13 mouse cellular contexts compared by ENCODE assay signal in the genomic region with DNA sequence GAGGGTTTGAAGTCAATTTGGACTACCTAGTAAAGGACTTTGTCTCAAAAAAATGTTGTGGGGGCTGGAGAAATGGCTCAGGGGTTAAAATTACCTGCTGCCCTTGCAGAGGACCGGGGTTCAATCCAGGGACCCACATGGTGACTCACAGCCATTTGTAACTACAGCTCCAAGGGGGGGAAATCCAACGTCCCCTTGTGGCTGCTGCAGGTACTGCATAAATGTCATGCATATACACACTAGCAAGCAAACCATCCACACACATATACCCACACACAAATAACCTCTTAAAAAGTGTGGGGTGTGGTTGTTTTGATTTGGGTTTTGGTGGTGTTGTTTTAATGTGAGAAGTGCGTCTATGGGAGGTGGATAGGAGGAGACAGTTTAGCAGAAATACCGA. TPM values are rescaled to one million over a fixed set of nuclear protein-coding genes. Genes with fewer than 3 reads are reported as not detected.
DNase-seq lines count a peak whose midpoint lies in the region; ATAC-seq and TF ChIP-seq lines count a peak whose summit lies in the region.
"Had no signal": no experiment of that assay in that cellular context is flagged by ENCODE, and none has a peak within 500 bp of the region (broad histone marks: within the 10 kb centered on the region; RNA-seq: fewer than 3 reads in every experiment).

No protein-coding gene starts in this region.

- TF ChIP-seq CTCF in kidney, postnatal 0 days (IDR thresholded peaks at IDR 0.05; ENCODE audit: low read depth): peak; percentile 36
- peak; percentile 59 for TF ChIP-seq CTCF in lung, postnatal 0 days (IDR thresholded peaks at IDR 0.05)
- peak; percentile 37; the same call in 1 of the 2 replicates for TF ChIP-seq CTCF in G1E (IDR thresholded peaks at IDR 0.05; ENCODE audit: low read depth, low read length)

- H3K36me3 ChIP-seq in kidney, postnatal 0 days (ENCODE audit: insufficient read depth, low read length): no peaks in the 10 kb centered on the region
- no peaks in the 10 kb centered on the region for H3K36me3 ChIP-seq in lung, postnatal 0 days (ENCODE audit: insufficient read depth, low read length)
- H3K36me3 ChIP-seq in G1E (replicated peaks): no peaks in the 10 kb centered on the region
- H3K36me3 ChIP-seq: limb, embryonic 12.5 days had no signal

- H3K9me3 ChIP-seq in kidney, postnatal 0 days (replicated peaks; ENCODE audit: low read length): no peaks in the 10 kb centered on the region
- H3K9me3 ChIP-seq in lung, postnatal 0 days (ENCODE audit: low read length): no peaks in the 10 kb centered on the region
- H3K9me3 ChIP-seq in G1E (replicated peaks): no peaks in the 10 kb centered on the region
- H3K9me3 ChIP-seq: limb, embryonic 12.5 days had no signal

- 66% methylated on average over 4 of the region's 4 CpGs for WGBS in kidney, postnatal 0 days
- 59% methylated on average over 4 of the region's 4 CpGs for WGBS in lung, postnatal 0 days

- ATAC-seq in kidney, postnatal 0 days (replicated peaks; ENCODE audit: low FRiP score, low read depth): no peak
- ATAC-seq in lung, postnatal 0 days: no peak
- ATAC-seq in G1E (ENCODE audit: extremely low read depth, insufficient number of reproducible peaks, low FRiP score, poor library complexity, severe bottlenecking): no peak
- ATAC-seq: Patski had no signal

- no peak for TF ChIP-seq EP300 in lung, postnatal 0 days (IDR thresholded peaks at IDR 0.05)

- no peak for DNase-seq in kidney, postnatal 0 days (ENCODE audit: low spot score)
- DNase-seq in kidney, adult 9 months: no peak
- no peak for DNase-seq in lung, postnatal 0 days (ENCODE audit: low spot score)
- no peak for DNase-seq in lung, postnatal 10 days
- no peak for DNase-seq in G1E (ENCODE audit: low spot score)
- peak; percentile 27 for DNase-seq in naive thymus-derived CD4-positive, alpha-beta T cell, adult 2 months (ENCODE audit: low read depth)
- DNase-seq in frontal cortex, postnatal 10 days (ENCODE audit: low spot score in 2 of 2): no peak
- no peak for DNase-seq in right cerebral cortex, postnatal 4 days
- DNase-seq: thymus, postnatal 4 days had no signal

- no peaks in the 10 kb centered on the region for H3K4me1 ChIP-seq in kidney, postnatal 0 days (replicated peaks; ENCODE audit: insufficient read depth, low read length)
- no peaks in the 10 kb centered on the region; the same call in none of the 2 replicates for H3K4me1 ChIP-seq in lung, postnatal 0 days (ENCODE audit: insufficient read depth, low read depth, low read length)
- no peaks in the 10 kb centered on the region for H3K4me1 ChIP-seq in G1E (ENCODE audit: insufficient read depth, low read depth, low read length)

- no peaks in the 10 kb centered on the region for H3K27me3 ChIP-seq in kidney, postnatal 0 days (ENCODE audit: insufficient read depth, low read length)
- no peaks in the 10 kb centered on the region for H3K27me3 ChIP-seq in lung, postnatal 0 days (replicated peaks; ENCODE audit: insufficient read depth, low read length)
- peaks cover 6% of the 10 kb centered on the region; the same call in 1 of the 2 replicates for H3K27me3 ChIP-seq in G1E (ENCODE audit: insufficient read depth, low read length)
- H3K27me3 ChIP-seq: limb, embryonic 12.5 days; Patski had no signal

- H3K27ac ChIP-seq in kidney, postnatal 0 days: no peak overlapping the region
- no peak overlapping the region for H3K27ac ChIP-seq in lung, postnatal 0 days (ENCODE audit: low read length)

- no peak overlapping the region for H3K4me3 ChIP-seq in kidney, postnatal 0 days (replicated peaks; ENCODE audit: low read depth, low read length)
- no peak overlapping the region for H3K4me3 ChIP-seq in lung, postnatal 0 days (ENCODE audit: low read depth, low read length)
- H3K4me3 ChIP-seq in G1E (ENCODE audit: low read depth, low read length): no peak overlapping the region
- H3K4me3 ChIP-seq: erythroblast, embryonic 14.5 days; limb, embryonic 12.5 days; megakaryocyte, embryonic 14.5 days had no signal

- no peak overlapping the region for H3K9ac ChIP-seq in kidney, postnatal 0 days (ENCODE audit: low read depth, low read length)
- H3K9ac ChIP-seq in lung, postnatal 0 days (replicated peaks; ENCODE audit: low read depth): no peak overlapping the region
- H3K9ac ChIP-seq: limb, embryonic 12.5 days had no signal

- no peak overlapping the region for H3K4me2 ChIP-seq in kidney, postnatal 0 days (ENCODE audit: low read length)
- no peak overlapping the region for H3K4me2 ChIP-seq in lung, postnatal 0 days (replicated peaks; ENCODE audit: low read depth, low read length)
- H3K4me2 ChIP-seq: limb, embryonic 12.5 days had no signal

RNA-seq across cellular contexts. Expression of a gene that starts 12.7 kb away (rescaled TPM):
- polyA plus RNA-seq in kidney, postnatal 0 days (2015; fragmentation: Nextera tagmentation; extraction: Ambion mirVana): 2.4 and 3.5 TPM in 2 replicates
- polyA plus RNA-seq in lung, postnatal 0 days (2015; fragmentation: Nextera tagmentation; extraction: Ambion mirVana): 35.0 and 39.2 TPM in 2 replicates
- total RNA-seq in G1E (2014; fragmentation: Nextera tagmentation): 0.15 TPM in 1 of 2 replicates, not detected in the other
- total RNA-seq in G1E (2017): under 0.01 and 0.22 TPM in 2 replicates
- not detected in 2 replicates for polyA plus RNA-seq in G1E (2012)
- polyA plus RNA-seq: erythroblast, embryonic 14.5 days had no signal
